Mouse (Mus musculus) CD4-positive naive resting alpha-beta T cell, adult 76 days (primary cell): ENCODE results near the gene Rab36. TPM values are rescaled to one million over a fixed set of nuclear protein-coding genes. Genes with fewer than 3 reads are reported as not detected.

Experiments used
- total RNA-seq: library from RNA; stranded (reverse); gene quantifications from one replicate; pipeline ENCODE4 v1.2.4, GENCODE M21; 2023

Rab36 gene
- total RNA-seq, result 1.2 TPM

GRCm38 (mm10) chr10:75036883-75037379, at the start of gene Rab36:
TSS of gene Rab36 (plus strand) at chr10:75037058.

DNA sequence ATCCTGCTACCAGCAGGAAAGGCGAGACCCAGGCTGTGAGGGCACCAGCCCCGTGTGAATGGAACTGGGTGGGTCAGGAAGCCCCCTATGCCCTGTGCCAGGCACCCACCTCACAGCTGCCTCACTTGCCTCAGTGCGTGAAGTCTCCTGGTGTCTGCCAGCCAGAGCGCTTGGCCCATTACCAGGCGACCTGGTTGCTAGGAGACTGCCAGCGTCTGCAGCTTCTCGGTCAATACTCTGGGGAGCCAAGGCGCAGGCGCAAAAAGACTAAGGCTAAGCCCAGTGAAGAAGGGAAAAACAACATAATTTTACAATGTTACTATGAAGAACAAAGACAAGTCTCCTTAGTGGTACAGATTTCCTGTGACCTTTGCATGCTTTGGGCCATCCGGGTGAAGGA, 4.5 kb upstream of the Rab36 start, which contains the start of gene Rsph14:
Gene Rsph14 (minus strand): TSS at position 192 of the 400 bp plus-strand sequence.

DNA sequence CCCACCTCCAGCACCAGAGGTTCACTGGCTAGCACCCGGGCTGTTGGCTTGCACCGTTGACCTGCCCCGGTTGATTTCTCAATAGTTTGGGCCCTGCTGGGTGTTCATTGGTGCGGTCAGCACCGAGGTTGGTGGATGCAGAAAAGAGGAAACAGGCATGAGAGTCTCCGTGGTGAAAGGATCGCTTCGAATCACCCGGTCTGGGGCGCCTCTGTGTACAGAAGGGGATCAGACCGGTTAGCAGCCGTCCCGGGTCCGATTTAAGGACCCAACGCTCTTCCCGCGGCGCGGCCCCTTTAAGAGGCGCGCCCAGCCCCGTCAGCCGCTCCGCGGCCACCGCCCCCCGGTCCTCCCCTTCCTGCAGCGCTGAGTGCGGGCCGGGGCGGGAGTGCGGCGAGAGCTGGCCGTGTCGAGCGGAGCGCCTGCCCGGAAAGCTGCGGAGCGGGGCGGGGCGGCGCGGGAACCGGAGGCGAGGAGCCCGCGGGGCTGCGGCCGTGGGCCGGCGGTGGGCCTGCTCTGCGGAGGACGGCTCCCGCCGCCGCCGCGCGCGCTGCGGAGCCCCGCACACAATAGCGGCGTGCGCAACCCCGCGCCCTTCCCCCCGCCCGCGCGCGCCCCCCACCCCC, 23.5 kb downstream of the Rab36 start, which contains the start of gene Bcr:
Gene Bcr (plus strand): TSS at position 376 of the 626 bp plus-strand sequence.

Other genes starting within 250 kb of the Rab36 start
- gene Gnaz, start 69.9 kb upstream of the Rab36 start, total RNA-seq, result 1.00 TPM
- gene Rsph14, start 4.5 kb upstream of the Rab36 start, total RNA-seq, result not detected
- gene Bcr, start 23.5 kb downstream of the Rab36 start, total RNA-seq, result 26.6 TPM
- 86.4 TPM for gene Specc1l, start 175.0 kb downstream of the Rab36 start, total RNA-seq